Mouse (Mus musculus) liver, embryonic 11.5 days (tissue): ENCODE measurements around the gene Zdhhc15. TPM values are rescaled to one million over a fixed set of nuclear protein-coding genes. Genes with fewer than 3 reads are reported as not detected.
A peak's percentile ranks its signal among the peaks of the same experiment; 100 is the strongest.
"Not testable (repeated sequence)": the region's sequence is repeated elsewhere in the genome, so short reads cannot be mapped to it uniquely, and the experiment has no call there.

Source experiments
- ATAC-seq: fragments of 200-750 bp; cut with Nextera tagmentation; replicated peaks from 2 replicates; pipeline ENCODE4 v1.8.0; 2017; ENCODE audit warnings: moderate number of reproducible peaks, mild to moderate bottlenecking, moderate TSS enrichment, moderate library complexity; ENCODE audit not compliant: low FRiP score
- DNase-seq: peaks from one replicate; pipeline ENCODE4 v3.0.0-alpha.2; 2017; ENCODE audit warnings: low spot score
- H3K27ac ChIP-seq: fragments of 300-500 bp; sonication (generic); 2 replicates; pipeline ENCODE4 v1.5.1; 2014; ENCODE audit warnings: mild to moderate bottlenecking, low read depth, low read length, control low read depth
- H3K27me3 ChIP-seq: fragments of 300-500 bp; sonication (generic); replicated peaks from 2 replicates; pipeline ENCODE4 v1.6.1; 2014; ENCODE audit warnings: low read length, mixed read lengths; ENCODE audit not compliant: control insufficient read depth, insufficient read depth
- H3K36me3 ChIP-seq: fragments of 300-500 bp; sonication (generic); 2 replicates; pipeline ENCODE4 v1.6.1; 2014; ENCODE audit warnings: mild to moderate bottlenecking, low read length, moderate library complexity, mixed read lengths; ENCODE audit not compliant: control insufficient read depth, insufficient read depth
- H3K4me1 ChIP-seq: fragments of 300-500 bp; sonication (generic); replicated peaks from 2 replicates; pipeline ENCODE4 v1.6.1; 2014; ENCODE audit warnings: low read length, mixed read lengths; ENCODE audit not compliant: control insufficient read depth, insufficient read depth
- H3K4me2 ChIP-seq: fragments of 300-500 bp; sonication (generic); 2 replicates; pipeline ENCODE4 v1.6.1; 2014; ENCODE audit warnings: mild to moderate bottlenecking, control low read depth, moderate library complexity
- H3K4me3 ChIP-seq: fragments of 300-500 bp; sonication (generic); 2 replicates; pipeline ENCODE4 v1.5.1; 2014; ENCODE audit warnings: low read depth, low read length, control low read depth
- H3K9ac ChIP-seq: fragments of 300-500 bp; sonication (generic); 2 replicates; pipeline ENCODE4 v1.6.1; 2014; ENCODE audit warnings: low read depth, low read length, control low read depth
- H3K9me3 ChIP-seq: fragments of 300-500 bp; sonication (generic); 2 replicates; pipeline ENCODE4 v1.6.1; 2016; ENCODE audit warnings: low read length, inconsistent platforms, mixed read lengths; ENCODE audit not compliant: control insufficient read depth
- WGBS: fragments of 180-500 bp; shearing (Covaris S2); extraction: QIAGEN DNeasy Blood & Tissue Kit; methylation state at CpG from one replicate; pipeline ENCODE4 v1.1.7; 2014; 5-methylcytosine and 5-hydroxymethylcytosine counted together
- polyA plus RNA-seq: library from polyadenylated mRNA; unstranded; fragments of >200 nt; fragmentation: Nextera tagmentation; extraction: Ambion mirVana; gene quantifications from 2 replicates; pipeline ENCODE4 v1.2.1, GENCODE M21; 2014

Gene Zdhhc15
- 8.0 and 8.4 TPM in 2 replicates for polyA plus RNA-seq

DNA sequence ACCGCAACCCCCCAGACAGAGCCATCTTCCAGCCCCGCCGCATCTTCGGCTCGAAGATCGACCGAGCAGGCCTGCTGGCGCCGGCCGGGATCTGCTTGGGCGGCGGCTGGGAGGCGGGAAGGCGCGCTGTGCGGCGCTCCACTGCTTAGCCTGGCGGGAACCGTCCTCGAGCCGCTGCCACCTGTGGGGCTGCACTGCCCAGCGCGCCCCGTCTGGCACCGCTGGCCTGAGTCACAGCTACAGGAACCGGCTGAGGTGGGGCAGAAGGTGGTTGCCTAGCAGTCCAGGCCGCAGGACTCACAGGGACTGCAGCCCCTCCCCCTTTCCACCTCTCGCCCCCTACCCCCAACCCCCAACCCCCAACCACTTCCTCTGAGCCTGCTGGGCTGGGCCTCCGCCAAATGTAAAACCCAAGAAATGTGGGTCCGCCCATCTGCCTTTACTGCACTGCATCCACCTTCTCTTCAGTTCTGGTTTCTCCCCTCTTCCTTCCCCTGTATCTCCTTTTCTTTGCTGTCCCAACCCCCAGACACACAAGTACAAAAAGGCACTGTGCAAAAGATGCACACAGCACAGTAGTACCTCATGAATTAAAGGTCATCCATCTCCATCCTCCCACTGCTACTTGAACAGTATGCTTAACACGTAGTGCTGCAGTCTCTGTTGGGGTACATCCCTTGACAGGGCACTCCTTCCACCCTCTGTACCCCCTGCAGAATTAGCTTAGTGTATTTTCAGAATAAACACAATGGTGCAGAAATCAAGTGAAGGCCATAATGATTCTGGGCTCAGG lies at the start of gene Zdhhc15:
Gene Zdhhc15 (minus strand): TSS at position 308 of the 793 bp plus-strand sequence.
- 9% methylated on average over 17 of the region's 31 CpGs for WGBS
- Histone ChIP-seq H3K36me3 (no peaks in the 10 kb centered on the region), H3K9ac (peak within 1 kb of the TSS; percentile 70), H3K4me1 (no peaks in the 10 kb centered on the region), H3K9me3 (no peaks in the 10 kb centered on the region), H3K27me3 (peaks cover 12% of the 10 kb centered on the region), H3K27ac (peak within 1 kb of the TSS; percentile 25; the same call in 1 of the 2 replicates), H3K4me2 (peak within 1 kb of the TSS; percentile 74), H3K4me3 (peak within 1 kb of the TSS; percentile 55)
- peak; percentile 47 for DNase-seq
- peak; percentile 94 for ATAC-seq

DNA sequence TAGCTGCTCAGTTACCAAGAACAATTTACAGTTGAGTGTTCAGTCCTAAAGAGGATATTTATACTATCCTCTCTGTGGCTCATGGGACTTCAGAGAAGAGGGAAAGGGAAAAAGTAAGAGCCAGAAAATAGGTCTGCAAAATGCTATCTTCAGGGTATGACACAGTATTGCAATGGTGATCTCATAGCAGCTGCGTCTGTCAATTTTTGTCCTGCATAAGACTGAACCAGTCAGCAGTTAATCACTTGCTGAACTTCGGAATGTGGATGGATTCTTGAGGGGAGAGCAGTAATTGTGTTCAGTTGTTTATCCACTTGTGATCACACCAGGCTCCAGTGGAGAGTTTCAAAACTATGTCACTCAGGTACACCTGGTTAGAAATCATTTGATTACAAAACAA lies 37.1 kb upstream of the Zdhhc15 start:
- no peak for ATAC-seq
- no peaks in the 10 kb centered on the region for H3K27me3 ChIP-seq
- no peaks in the 10 kb centered on the region for H3K4me1 ChIP-seq
- no peak overlapping the region for H3K27ac ChIP-seq
- 76% methylated on average over 2 of the region's 2 CpGs for WGBS
- H3K4me2 ChIP-seq: no peak overlapping the region
- H3K9ac ChIP-seq: no peak overlapping the region
- no peaks in the 10 kb centered on the region for H3K36me3 ChIP-seq
- no peak for DNase-seq
- no peaks in the 10 kb centered on the region for H3K9me3 ChIP-seq
- no peak overlapping the region for H3K4me3 ChIP-seq

DNA sequence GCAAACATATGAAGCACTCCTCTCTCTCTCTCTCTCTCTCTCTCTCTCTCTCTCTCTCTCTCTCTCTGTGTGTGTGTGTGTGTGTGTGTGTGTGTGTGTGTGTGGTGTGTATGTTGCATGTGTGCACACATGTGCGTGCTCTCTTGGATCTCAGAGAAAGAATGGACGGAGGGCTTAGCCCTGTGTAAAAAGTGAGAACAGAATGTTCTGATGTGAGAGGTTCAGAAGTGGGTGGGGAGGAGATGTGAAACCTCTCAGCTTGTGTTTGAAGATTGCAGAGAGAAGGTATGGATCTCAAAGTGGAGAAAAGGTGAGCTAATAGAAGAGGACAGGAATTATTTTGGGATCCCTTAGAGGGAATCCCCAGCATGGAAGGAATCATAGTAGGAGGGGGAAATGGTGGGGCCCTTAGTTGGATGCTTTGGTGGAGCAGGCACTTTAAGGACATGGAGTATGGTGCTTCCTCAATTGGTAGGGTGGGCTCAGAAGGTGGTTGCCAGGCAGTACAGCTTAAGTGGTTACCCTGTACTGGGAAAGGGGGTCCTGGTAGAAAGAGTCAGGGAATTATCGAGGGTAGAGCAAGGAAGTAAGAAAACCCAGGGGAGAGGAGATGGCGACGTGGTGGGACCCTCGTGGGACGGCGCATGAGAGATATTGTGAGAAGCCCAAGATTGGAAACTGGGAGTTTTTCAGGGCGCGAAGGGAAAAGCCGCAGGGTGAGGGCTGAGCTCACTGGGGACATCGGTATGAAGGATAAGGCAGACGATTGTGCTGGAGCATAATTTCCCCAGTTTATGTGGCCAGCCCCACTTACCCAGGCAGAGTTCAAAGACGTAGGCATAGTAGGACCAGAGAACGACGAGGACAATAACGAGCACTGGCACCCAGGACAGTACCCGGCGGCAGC lies 761 bp downstream of the Zdhhc15 start:
- Histone ChIP-seq H3K36me3 (no peaks in the 10 kb centered on the region), H3K27ac (peak overlapping the region; percentile 25; the same call in 1 of the 2 replicates), H3K9me3 (no peaks in the 10 kb centered on the region), H3K4me2 (peak overlapping the region; percentile 74), H3K4me1 (no peaks in the 10 kb centered on the region), H3K9ac (peak overlapping the region; percentile 70), H3K27me3 (peaks cover 12% of the 10 kb centered on the region; the same call in 1 of the 2 replicates), H3K4me3 (peak overlapping the region; percentile 55)
- ATAC-seq: no peak
- DNase-seq: no peak
- 16% methylated on average over 19 of the region's 19 CpGs for WGBS

DNA sequence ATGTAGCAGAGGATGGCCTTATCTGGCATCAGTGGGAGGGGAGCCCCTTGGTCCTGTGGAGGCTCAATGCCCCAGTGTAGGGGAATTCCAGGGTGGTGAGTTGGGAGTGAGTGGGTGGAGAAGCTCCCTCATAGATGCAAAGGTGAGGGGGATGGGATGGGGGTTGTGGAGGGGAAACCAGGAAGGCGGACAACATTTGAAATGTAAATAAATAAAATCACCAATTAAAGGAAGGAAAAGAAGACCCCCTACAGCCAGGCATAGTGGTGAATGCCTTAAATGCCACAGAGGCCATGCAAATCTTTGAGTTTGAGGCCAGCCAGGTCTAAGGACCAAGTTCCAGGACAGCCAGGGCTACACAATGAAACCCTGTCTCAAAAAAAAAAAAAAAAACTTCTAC lies 13.9 kb downstream of the Zdhhc15 start:
- Histone ChIP-seq H3K4me2 (no peak overlapping the region), H3K4me1 (no peaks in the 10 kb centered on the region), H3K36me3 (no peaks in the 10 kb centered on the region), H3K4me3 (no peak overlapping the region), H3K27ac (no peak overlapping the region), H3K27me3 (no peaks in the 10 kb centered on the region; the same call in none of the 2 replicates), H3K9me3 (no peaks in the 10 kb centered on the region), H3K9ac (no peak overlapping the region)
- DNase-seq: no peak
- 80% methylated on average over 1 of the region's 1 CpGs for WGBS
- ATAC-seq: no peak

DNA sequence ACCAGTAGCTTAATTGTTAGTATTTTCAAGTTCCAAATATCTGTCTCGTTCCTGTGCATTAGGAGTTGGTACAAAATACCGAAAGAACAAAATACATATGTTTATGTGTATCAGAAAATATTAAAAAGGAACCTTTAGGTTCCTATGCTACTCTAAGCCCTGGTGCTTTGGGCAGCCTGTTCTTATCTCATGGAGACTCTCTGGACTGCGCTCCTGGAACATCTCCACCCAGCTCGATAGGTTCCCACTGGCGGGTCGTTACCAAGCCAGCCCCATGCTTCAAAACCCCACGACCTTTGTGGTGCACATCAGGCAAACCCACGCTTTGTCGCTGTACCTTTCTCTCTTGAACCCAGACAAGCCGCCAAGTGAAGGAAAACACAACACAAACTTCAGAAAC lies 58.3 kb downstream of the Zdhhc15 start:
- Histone ChIP-seq H3K27me3 (peaks cover 3% of the 10 kb centered on the region), H3K9me3 (no peaks in the 10 kb centered on the region), H3K9ac (no peak overlapping the region), H3K4me2 (no peak overlapping the region), H3K4me1 (no peaks in the 10 kb centered on the region), H3K4me3 (no peak overlapping the region), H3K36me3 (no peaks in the 10 kb centered on the region), H3K27ac (no peak overlapping the region)
- ATAC-seq: no peak; the same call in 1 of the 2 replicates
- DNase-seq: no peak
- WGBS: 78% methylated on average over 10 of the region's 10 CpGs

DNA sequence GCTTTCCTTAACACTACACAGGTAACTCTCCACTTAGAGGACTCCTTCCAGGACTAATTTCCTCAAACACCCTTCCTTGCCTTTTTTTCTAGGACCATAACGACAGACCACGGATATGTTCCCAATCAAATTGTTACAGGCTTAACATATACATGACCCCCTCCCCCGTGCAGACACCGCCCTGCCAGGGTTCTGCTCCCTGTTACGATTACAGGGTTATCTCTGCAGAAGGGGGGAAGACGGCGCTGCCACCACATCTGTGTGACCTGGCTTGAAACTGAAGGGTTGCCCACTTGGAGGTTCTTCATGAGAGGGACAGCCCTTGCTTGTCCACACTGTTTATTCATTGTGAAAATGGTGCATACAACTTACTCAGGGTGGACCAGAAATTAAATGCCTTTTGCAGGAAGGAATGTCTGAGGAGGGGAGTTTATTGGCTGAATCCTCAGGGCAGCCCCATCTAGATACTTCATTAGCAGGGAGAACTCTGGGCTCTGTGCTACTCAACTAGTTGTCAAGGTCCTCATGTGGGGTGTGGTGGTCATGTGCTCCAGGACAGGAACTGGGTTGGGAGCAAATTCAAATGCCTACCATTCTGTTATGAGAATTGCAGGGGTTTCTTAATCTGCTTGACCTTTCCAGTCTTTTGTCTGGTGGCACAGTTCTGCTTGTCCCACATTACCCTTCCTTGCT lies 67.0 kb downstream of the Zdhhc15 start:
- H3K27me3 ChIP-seq, H3K4me2 ChIP-seq, H3K36me3 ChIP-seq, H3K4me1 ChIP-seq, H3K9ac ChIP-seq, DNase-seq, H3K9me3 ChIP-seq, H3K27ac ChIP-seq, H3K4me3 ChIP-seq: not testable (repeated sequence)
- WGBS: 33% methylated on average over 2 of the region's 7 CpGs
- peak; percentile 91 for ATAC-seq

DNA sequence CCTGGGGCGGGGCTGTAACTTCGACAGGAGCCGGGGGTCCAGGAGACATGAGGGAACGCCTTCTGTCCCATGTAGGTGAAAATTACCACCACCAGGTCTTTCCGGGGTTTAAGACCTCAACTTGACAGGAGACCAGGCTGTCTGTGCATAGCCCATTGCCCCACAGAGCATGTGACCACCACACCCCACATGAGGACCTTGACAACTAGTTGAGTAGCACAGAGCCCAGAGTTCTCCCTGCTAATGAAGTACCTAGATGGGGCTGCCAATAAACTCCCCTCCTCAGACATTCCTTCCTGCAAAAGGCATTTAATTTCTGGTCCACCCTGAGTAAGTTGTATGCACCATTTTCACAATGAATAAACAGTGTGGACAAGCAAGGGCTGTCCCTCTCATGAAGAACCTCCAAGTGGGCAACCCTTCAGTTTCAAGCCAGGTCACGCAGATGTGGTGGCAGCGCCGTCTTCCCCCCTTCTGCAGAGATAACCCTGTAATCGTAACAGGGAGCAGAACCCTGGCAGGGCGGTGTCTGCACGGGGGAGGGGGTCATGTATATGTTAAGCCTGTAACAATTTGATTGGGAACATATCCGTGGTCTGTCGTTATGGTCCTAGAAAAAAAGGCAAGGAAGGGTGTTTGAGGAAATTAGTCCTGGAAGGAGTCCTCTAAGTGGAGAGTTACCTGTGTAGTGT lies 68.5 kb downstream of the Zdhhc15 start:
- WGBS: 74% methylated on average over 6 of the region's 13 CpGs
- not testable (repeated sequence) for H3K4me2 ChIP-seq
- ATAC-seq: peak; percentile 86

DNA sequence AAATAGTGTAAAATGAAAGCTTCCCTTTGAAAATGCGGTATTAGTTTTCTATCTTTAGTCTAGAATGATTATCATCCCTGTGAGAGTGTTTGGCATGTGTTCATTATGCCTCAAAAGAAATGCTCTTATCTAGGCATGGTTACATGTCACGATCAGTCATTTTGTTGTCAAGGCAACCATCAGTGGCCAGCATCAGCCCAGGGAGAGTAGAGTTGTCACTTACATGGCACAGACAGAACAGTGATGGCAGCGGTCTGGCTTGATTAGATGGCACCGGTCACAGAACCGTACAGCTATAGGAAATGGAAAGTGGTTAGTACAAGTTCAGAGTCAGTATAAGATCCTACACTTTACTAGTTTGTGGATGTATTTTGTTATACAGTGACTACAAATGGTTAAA lies 96.9 kb downstream of the Zdhhc15 start:
- H3K27ac ChIP-seq: no peak overlapping the region
- no peaks in the 10 kb centered on the region for H3K9me3 ChIP-seq
- 80% methylated on average over 5 of the region's 5 CpGs for WGBS
- no peaks in the 10 kb centered on the region for H3K4me1 ChIP-seq
- DNase-seq (no peak), ATAC-seq (no peak)
- H3K9ac ChIP-seq: no peak overlapping the region
- no peak overlapping the region for H3K4me3 ChIP-seq
- no peak overlapping the region for H3K4me2 ChIP-seq
- no peaks in the 10 kb centered on the region; the same call in 1 of the 2 replicates for H3K27me3 ChIP-seq
- no peaks in the 10 kb centered on the region for H3K36me3 ChIP-seq

More for the DNA sequence above, 68.5 kb downstream of the Zdhhc15 start:
- H3K27ac ChIP-seq, H3K9me3 ChIP-seq, H3K4me1 ChIP-seq, H3K4me3 ChIP-seq, DNase-seq, H3K9ac ChIP-seq, H3K36me3 ChIP-seq, H3K27me3 ChIP-seq: not testable (repeated sequence)
